Mouse (Mus musculus) common myeloid progenitor, adult 5-6 weeks (primary cell): ENCODE results near the gene Cx3cr1. TPM values are rescaled to one million over a fixed set of nuclear protein-coding genes. Genes with fewer than 3 reads are reported as not detected.
"Not testable (repeated sequence)": the region's sequence is repeated elsewhere in the genome, so short reads cannot be mapped to it uniquely, and the experiment has no call there.

Experiments
- ATAC-seq: replicated peaks from 2 replicates; pipeline ENCODE4 v1.8.0; 2016; ENCODE audit warnings: low read depth, mild to moderate bottlenecking, moderate TSS enrichment, inconsistent platforms; ENCODE audit not compliant: poor library complexity, severe bottlenecking
- total RNA-seq: library from RNA; stranded (forward); fragments of 200-1000, 187-1606 nt; gene quantifications from 2 replicates; pipeline ENCODE4 v1.2.3, GENCODE M21; 2017

Gene Cx3cr1
- total RNA-seq: 7.5 and 9.4 TPM in 2 replicates

DNA sequence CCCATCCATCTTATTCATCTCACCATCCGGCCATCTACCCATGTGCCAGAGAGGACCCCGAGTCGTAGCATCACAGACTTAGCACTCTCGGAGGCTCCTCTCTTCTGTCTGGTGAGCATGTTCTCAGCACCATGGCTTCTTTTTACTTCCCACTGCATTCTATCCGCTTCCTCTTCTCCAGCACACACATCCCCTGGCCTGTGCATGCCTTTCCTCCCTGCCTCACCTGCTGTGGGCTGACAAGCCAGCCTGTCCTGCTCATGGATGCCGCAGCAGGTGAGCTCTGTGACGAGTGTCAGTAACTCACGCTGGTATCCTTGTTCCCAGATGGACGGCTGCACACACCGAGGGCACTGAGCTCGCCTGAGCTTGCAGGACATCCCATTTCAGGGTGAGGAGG, at the start of gene Cx3cr1:
TSS of gene Cx3cr1 (minus strand) at position 101 of the 400 bp plus-strand sequence.
- ATAC-seq: no peak

DNA sequence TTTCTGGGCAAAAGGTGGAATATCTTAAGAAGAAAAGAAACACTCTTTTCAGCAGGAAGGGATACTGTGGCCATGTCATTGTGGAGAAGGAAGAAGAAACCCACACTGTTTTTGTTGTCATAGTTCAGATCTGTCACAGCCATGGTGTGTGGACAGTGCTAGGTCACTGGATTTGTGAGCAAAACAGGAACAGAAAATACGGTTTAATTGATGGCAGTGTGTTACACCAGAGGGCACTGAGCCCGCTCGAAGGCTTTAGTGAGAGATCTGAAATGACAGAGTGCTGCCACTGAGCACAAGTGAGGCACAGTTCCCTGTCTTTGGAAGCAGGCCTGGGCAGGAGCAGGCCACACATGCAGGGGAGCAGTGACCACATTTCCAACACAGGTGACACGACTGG, 48.5 kb upstream of the Cx3cr1 start:
- ATAC-seq: peak; percentile 42

DNA sequence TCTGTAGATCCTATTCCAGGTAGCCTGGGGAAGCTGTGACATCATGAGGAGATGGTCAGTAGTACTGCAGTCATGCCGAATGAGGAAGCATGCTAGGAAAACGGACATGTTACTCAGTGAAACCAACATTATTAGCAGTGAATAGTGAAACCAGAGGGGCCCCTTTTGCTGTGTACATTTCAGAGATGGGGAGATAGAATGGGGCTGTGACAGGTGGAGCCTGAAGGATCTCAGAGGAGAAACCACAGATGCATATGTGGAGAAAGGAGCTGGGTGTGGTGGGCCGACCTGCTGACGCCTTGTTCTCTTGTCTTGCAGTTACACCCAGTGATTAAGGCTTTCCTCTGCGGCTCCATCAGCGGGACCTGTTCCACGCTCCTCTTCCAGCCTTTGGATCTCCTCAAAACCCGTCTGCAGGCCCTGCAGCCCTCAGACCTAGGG, 46.5 kb upstream of the Cx3cr1 start:
- ATAC-seq: peak; percentile 39

DNA sequence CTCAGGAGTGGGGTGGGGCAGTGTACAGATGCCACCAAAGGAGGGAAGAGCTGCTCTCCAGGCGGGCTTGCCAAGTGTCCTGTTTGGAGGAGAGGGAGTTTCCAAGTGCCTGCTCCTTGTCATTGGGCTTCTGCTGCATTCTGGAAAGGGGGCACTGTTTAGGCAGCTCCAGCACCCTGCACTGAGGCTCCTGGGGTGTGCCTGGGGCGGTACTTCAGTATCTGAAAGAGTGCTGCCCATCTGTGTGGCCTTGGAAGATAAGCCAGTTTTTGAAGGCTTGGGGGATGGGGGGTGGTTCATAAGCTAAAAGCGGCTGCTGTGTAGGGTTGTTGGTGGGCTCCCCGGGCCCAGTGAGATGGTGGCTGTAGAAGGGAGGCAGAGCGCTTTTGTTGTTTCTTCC, 45.9 kb upstream of the Cx3cr1 start:
- ATAC-seq: peak; percentile 53

DNA sequence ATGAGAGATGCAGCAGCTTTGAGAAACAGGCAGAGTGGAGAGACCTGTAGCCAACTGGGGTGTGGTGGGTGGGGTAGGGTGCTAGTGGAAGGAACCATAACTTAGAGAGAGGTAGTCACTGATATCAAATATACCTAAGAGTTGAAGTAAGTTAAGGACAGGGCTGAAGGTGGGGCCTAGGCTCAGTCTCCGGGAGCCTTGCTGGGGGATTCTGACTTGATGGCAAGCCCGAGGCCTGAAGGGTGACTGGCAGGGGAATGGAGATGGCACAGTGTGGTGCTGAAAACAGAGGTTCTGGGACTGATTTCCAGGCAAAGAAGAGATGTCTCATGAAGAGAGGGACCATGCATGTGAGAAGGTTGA, 45.1 kb upstream of the Cx3cr1 start:
- no peak for ATAC-seq

DNA sequence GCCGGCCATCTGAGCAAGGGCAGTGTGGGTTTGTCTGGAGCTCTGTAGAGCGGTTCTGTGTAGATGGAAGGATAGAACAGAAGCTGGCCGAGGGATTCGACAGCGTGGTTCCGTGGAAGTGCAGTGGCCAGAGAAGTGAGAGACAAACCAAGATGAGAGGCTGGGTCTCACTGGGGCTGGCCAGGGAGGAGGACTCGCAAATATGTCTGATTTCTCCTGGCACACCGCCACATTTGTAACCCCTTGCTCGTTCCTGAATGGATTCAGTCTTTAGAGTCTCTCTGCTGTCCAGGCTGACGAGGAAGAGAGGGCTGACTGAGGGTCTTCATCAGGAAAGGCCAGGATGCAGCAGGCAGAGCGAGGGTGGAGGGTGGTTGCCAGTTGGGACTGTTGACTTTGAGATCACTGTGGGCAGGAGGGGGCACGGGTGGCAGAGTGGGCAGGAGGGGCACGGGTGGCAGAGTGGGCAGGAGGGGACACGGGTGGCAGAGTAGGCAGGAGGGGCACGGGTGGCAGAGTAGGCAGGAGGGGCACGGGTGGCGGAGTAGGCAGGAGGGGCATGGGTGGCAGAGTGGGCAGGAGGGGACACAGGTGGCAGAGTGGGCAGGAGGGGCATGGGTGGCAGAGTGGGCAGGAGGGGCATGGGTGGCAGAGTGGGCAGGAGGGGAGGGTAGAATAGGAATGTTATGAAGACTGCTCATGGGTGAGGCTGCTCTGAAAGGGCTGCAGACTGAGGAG, 44.5 kb upstream of the Cx3cr1 start:
- ATAC-seq: no peak

DNA sequence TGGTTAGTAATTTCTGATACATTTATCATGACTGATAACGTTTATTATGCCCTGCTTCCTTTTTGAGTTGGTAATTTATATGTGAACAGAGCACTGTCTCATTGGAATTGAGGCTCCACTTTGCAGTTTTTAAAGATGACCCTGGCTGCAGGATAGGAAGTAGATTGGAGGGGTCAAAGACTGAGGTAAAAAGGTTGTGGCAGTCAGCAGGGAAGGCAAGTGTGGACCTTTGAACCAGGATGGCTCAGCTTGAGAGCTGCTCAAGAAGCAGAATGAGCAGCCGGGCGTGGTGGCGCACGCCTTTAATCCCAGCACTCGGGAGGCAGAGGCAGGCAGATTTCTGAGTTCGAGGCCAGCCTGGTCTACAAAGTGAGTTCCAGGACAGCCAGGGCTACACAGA, 43.8 kb upstream of the Cx3cr1 start:
- ATAC-seq: no peak

DNA sequence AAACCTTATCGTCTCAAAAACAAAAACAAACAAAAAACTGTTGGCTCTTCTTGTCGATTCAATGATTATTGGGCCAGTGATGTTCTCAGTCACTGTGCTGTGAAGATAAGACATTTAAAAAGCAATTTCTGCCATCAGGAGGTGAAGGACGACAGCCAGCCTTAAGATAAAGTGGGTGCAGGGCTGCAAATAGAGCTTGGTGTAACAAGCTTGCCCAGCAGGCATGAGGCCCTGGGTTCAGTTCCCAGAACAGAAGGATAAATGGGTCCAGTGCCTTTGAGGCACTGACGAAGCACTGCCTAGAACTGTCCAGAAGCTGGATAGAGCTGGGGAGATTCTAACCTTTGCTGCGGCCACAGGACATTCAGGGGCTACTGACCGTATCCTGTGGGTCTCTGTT, 42.8 kb upstream of the Cx3cr1 start:
- no peak for ATAC-seq

DNA sequence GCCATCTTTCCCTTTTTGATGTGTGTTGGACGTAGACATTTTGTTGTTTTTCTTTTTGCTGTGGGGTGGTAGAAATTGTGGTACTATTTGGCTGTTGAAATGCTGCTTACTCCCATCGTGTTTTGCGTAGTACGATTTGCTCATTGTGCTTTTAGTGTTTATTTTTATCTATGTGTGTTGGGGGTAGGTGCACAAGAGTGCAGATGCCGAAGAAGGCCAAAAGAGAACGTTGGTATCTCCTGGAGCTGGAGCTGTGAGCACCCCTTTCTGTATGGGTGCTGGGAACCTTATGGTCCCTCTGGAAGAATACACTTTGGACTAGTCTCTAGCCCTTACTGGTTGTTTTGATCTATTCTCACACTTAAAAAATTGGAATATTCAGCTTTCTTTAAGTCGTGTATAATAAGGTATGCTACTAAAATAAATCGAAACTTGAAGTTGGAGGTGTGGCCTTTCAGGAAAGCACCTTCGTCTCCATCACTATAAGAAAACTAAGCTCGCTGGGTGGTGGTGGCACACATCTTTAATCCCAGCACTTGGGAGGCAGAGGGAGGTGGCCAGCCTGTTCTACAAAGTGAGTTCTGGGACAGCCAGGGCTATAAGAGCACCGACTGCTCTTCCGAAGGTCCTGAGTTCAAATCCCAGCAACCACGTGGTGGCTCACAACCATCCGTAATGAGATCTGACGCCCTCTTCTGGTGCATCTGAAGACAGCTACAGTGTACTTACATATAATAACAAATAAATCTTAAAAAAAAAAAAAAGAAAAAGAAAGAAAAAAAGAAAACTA, 41.7 kb upstream of the Cx3cr1 start:
- ATAC-seq: no peak

DNA sequence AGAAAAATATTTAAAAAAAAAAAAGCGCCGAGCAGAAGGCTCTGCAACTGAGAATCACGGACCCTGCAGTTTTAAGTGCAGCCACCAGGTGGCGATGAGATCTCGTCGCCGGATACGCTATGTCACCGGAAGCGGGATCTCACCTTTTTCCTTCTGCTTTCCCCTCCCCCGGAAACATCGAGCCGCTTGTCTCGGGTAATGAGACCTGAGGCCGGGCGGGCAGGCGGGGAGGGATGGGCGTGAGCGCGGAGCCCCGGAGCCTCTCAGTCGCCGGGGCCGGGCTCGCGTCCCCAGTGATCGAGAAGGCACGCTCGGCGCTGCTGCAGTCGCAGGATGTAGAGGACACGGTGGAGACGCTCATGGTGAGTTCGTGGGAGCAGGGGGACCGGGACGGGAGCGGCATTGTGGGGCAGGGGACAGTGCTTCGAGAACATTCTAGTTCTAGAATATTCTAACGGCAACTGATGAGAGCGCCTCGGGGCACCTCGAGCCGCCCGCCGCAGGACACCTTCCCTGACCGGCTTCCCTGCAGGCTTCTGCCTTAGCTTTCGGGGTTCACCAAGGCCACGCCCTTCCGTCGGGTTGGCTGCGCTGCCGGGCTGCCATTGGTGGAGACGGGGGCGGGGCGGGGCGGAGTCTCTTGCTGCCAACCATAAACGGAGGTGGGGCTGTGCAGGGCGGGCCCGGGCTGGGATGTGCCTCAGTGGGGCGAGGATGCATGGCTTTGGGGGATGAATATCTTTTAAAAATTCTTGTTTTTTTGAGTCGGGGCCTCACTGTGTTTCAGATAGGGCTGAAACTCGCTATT, 40.7 kb upstream of the Cx3cr1 start, which contains the start of gene Slc25a38:
TSS of gene Slc25a38 (plus strand) at position 164 of the 808 bp plus-strand sequence.
- peak; percentile 89 for ATAC-seq

DNA sequence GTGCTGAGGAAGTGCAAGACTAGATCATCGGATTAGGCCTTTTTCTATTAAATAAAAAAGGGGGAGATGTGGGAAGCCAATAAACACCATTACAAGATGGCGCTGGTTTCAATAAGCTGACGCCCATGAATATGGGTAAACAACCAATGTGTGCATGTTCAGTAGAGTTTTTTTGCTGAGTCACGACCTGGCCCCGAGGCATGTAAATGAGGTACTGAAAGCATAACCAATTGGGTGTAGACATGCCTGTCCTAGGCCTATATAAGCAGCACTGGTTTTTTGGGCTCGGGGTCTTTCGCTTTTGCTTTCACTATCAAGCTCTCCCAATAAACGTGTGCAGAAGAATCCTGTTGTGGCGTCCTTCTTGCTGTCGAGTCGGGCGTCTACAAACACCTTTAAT, 39.3 kb upstream of the Cx3cr1 start:
- ATAC-seq: not testable (repeated sequence)

DNA sequence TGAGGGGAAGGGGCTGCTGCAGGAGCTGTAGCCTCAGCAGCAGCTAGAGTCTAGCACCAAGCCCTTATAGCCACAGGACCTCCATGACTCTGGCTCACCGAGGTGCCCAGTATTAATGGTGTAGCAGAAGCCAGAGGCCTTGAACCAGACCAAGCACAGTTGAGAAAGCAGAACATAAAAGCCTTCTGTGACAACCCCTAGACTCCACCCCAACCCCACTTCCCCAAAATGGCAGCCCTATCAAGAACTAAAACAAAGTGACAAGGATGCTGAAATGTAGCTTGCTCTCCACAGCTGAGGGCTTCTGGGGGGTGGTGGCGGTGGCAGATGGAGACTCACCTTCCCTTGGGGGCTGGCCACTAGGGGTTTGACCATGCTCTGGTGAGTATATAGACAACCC, 31.5 kb upstream of the Cx3cr1 start:
- peak; percentile 15; the same call in 1 of the 2 replicates for ATAC-seq

DNA sequence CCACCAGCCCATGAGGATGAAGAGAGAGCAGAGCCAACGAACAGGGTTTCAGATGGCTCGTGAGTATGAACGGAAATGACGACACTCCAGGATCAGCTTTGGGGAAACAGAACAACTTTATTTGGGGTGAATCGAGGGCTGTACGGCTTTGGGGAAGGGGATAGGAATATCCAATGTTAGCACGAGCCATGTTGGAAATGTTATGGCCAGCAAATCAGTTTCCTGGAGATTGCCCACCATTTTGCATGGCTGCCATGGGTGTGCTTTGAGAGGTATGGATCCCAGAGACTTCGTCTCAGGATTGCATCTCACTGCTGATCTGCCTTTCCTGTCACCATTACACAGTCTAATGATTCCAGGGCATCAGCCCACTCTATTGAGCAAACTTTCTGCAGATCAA, 29.6 kb upstream of the Cx3cr1 start:
- ATAC-seq: no peak

DNA sequence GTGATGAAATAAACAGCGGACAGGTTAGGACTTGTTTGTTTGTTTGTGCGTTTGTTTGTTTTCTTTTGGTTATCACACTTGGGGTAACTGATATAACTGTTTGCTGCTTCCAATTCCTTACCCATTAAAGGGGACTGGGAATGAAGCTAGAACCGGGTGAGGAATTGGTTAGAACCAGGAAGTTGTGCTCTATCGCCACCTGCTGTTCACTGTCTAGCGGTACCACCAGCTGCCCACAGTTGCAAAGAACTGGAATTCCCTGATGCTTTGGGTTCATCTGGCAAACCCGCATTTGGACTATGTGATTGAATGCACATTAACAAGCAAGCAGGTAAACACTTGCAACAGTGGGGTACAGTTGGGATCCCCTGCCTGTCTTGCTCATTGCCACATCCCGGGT, 29.0 kb upstream of the Cx3cr1 start:
- ATAC-seq: peak; percentile 93

DNA sequence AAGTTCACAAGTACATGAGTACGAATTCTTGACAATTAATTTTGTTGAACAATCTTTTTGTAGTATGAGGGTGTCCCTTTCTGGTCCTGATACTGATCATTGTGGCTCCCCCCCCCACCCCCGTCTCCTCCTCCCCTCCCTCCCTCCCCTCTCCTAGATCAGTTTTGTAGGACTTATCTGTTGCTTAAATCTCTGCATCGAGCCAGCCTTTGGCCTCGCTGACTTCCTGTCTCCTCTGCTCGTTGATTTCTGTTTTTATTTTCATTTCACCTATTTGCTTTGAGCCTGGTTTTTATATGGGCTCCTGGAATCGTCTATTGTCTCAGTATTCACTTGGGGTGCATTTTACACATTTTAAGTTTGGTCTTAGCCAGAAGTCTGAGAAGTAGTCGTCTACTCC, 26.2 kb upstream of the Cx3cr1 start:
- no peak for ATAC-seq

DNA sequence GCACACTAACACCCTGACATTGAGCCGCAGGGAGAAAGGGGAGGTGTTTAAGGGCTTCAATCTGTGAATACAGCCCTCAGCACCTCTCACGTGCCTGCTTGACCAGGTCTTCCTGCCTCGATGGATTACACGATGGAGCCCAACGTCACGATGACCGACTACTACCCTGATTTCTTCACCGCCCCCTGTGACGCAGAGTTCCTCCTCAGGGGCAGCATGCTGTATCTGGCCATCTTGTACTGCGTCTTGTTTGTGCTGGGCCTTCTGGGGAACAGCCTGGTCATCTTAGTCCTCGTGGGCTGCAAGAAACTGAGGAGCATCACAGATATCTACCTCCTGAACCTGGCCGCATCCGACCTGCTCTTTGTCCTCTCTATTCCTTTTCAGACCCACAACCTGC, 24.0 kb upstream of the Cx3cr1 start:
- ATAC-seq: no peak

DNA sequence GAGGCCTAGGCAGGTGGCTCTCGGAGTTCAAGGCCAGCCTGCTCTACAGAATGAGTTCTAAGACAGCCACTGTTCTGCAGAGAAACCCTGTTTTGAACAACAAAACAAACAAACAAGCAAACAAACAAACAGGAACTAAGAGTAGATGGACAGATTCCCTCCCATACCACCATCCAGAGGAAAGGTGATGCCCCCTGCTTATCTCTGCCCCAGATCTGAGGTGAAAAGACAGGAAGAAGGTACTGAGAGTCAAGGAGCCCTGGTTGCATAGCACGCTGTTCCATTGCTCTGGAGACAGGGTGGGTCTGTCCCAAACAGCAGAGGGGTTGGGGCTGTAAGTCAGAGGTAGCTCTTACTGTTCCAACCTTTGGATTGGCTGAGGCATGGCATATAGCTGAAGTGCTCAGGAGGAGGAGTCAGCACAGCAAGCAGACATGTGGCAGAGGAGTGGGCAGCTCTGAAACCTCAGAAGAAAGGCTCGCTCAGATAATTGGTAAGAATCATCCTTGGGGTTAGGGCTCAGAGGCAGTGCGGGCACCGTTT, 22.1 kb upstream of the Cx3cr1 start, which contains the start of gene Ccr8:
TSS of gene Ccr8 (plus strand) at position 419 of the 543 bp plus-strand sequence.
- ATAC-seq: no peak

DNA sequence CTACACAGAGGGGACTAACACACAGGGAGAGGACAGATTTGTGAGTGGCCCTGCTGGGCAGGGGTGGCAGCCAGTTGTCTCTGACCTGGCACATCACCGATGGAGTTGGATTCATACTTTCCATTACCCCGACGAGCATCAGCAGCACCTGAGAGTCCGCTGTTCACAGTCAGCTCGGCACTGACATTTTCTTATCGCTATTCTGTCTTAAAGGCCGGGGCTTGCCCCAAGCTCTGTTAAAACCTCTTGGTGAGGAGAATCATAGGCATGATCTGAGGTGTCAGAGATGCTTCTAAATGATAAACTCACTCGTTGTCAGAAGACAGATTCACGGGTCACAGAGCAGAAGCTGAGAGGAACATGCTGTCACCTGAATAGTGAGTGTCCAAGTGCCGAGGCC, 21.4 kb upstream of the Cx3cr1 start:
- no peak for ATAC-seq

DNA sequence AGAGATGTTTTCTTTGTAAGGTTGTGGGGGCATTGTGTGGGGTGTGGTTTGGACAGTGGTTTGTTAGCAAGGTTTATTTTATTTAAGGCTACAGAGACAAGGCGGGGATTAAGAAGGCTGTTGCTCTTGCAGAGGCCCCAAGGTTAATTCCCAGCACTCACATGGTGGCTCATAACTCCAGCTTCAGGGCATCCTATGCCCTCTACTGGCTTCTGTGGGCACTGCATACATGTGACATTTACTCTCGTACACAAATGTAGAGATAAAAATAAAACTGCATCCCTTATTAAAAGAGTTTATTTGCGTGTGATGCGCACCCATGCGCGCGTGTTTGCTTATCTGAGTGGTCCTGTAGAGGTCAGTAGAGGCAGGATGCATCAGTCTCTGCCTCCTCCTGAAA, 19.4 kb upstream of the Cx3cr1 start:
- no peak for ATAC-seq

DNA sequence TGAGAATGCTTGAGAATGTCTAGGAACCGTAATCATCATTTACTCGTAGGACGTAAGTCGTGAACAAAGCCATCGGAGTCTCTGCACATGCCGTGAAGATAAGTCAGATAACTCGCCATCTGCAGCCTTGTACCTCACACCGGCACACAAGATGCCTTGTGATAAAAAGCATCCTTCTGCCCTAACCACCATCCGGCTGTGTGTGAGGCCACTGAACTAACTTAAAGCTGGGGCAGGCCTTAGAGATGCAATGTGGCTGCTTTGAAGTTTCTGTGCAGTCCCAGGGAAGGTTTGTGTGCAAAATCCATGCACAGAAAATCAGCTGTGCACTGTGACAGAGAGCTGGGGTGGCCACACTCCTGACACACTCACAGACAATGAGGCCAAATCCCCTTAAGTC, 14.7 kb upstream of the Cx3cr1 start:
- no peak for ATAC-seq
